Mouse (Mus musculus) myocyte (in vitro differentiated cells): ENCODE data around the gene Zbtb37.

ENCODE experiments used
- CEBPB ChIP-seq: IDR thresholded peaks from 2 replicates; pipeline ENCODE4 v1.6.1; 2011; ENCODE audit warnings: mild to moderate bottlenecking, moderate library complexity; ENCODE audit not compliant: poor library complexity, insufficient read depth, severe bottlenecking
- E2F4 ChIP-seq: IDR thresholded peaks from one replicate; pipeline ENCODE4 v1.6.1; 2011; ENCODE audit warnings: mild to moderate bottlenecking, control low read depth, moderate library complexity; ENCODE audit not compliant: insufficient read depth
- MAX ChIP-seq: IDR thresholded peaks from one replicate; pipeline ENCODE4 v1.6.1; 2011; ENCODE audit warnings: low read depth, mild to moderate bottlenecking, control low read depth
- MYOD1 ChIP-seq, 3 experiments: IDR thresholded peaks; one replicate each; pipeline ENCODE4 v1.6.1; 2011; ENCODE audit warnings: control low read depth in 2 of 3, low read depth in 2 of 3, mild to moderate bottlenecking in 2 of 3, moderate library complexity in 1 of 3; ENCODE audit not compliant: insufficient read length in 2 of 3, control insufficient read depth in 1 of 3
- MYOG ChIP-seq, 3 experiments: IDR thresholded peaks; one replicate each; pipeline ENCODE4 v1.6.1; 2011; ENCODE audit warnings: control low read depth in 2 of 3, low read depth in 2 of 3, mild to moderate bottlenecking in 2 of 3; ENCODE audit not compliant: insufficient read length in 2 of 3, control insufficient read depth in 1 of 3, insufficient read depth in 1 of 3
- POLR2A ChIP-seq: IDR thresholded peaks from one replicate; pipeline ENCODE4 v1.6.1; 2011; ENCODE audit warnings: low read depth, mild to moderate bottlenecking, control low read depth, moderate library complexity; ENCODE audit not compliant: insufficient read length
- POLR2AphosphoS2 ChIP-seq: IDR thresholded peaks from one replicate; pipeline ENCODE4 v1.6.1; 2011; ENCODE audit warnings: low read depth, control low read depth; ENCODE audit not compliant: insufficient read length
- SRF ChIP-seq: IDR thresholded peaks from one replicate; pipeline ENCODE4 v1.6.1; 2011; ENCODE audit warnings: low read depth; ENCODE audit not compliant: control insufficient read depth, insufficient read length
- TCF12 ChIP-seq: IDR thresholded peaks from one replicate; pipeline ENCODE4 v1.6.1; 2011; ENCODE audit warnings: mild to moderate bottlenecking, control low read depth; ENCODE audit not compliant: poor library complexity, insufficient read depth, severe bottlenecking
- TCF3 ChIP-seq: IDR thresholded peaks from one replicate; pipeline ENCODE4 v1.6.1; 2011; ENCODE audit warnings: low read depth, control low read depth; ENCODE audit not compliant: insufficient read length
- USF1 ChIP-seq: IDR thresholded peaks from one replicate; pipeline ENCODE4 v1.6.1; 2011; ENCODE audit warnings: low read depth, mild to moderate bottlenecking, control low read depth, moderate library complexity

DNA sequence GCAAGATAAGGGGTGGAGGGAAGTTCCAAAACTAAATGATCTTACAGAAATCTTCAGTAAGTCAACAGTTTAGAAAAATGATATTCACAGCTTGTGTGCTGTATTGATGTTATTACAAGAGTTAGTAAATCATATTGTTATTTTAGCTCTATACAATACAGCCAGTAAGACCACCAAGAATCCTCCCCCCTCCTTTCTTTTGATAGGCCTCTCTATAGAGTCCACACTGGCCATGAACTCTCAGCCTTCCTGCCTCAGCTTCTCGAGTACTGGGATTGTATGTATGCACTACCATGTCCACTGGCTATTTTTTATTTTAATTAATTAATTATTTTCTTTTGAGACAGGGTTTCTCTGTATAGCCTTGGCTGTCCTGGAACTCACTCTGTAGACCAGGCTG is 28.7 kb upstream of the Zbtb37 start:
- TF ChIP-seq POLR2A (no peak), TCF12 (no peak), USF1 (no peak), MYOG (IDR thresholded peaks at IDR 0.05; ENCODE audit: control insufficient read depth in 1 of 3, insufficient read depth in 1 of 3, insufficient read length in 2 of 3, low read depth in 2 of 3) (no peak), CEBPB (no peak), MAX (no peak), POLR2AphosphoS2 (no peak), SRF (no peak), TCF3 (no peak), E2F4 (no peak), MYOD1 (IDR thresholded peaks at IDR 0.05; ENCODE audit: control insufficient read depth in 1 of 3, insufficient read length in 2 of 3, low read depth in 2 of 3) (no peak)
